Mouse (Mus musculus) hindbrain, embryonic 14.5 days (tissue): Measurements from ENCODE around the gene Gadd45gip1. TPM values are rescaled to one million over a fixed set of nuclear protein-coding genes. Genes with fewer than 3 reads are reported as not detected.
A peak's percentile ranks its signal among the peaks of the same experiment; 100 is the strongest.

ENCODE experiments used
- ATAC-seq: fragments of 200-750 bp; cut with Nextera tagmentation; 2 replicates; pipeline ENCODE4 v1.8.0; 2017; ENCODE audit warnings: moderate number of reproducible peaks, mild to moderate bottlenecking, moderate TSS enrichment, moderate library complexity; ENCODE audit not compliant: low FRiP score
- DNase-seq: peaks from one replicate; pipeline ENCODE4 v3.0.0-alpha.2; 2015; ENCODE audit warnings: low spot score
- H3K27ac ChIP-seq: fragments of 300-500 bp; sonication (generic); 2 replicates; pipeline ENCODE4 v1.5.1; 2014; ENCODE audit warnings: mild to moderate bottlenecking, moderate library complexity
- H3K27me3 ChIP-seq: fragments of 300-500 bp; sonication (generic); 2 replicates; pipeline ENCODE4 v1.6.1; 2014; ENCODE audit warnings: mild to moderate bottlenecking, low read length, mixed read lengths; ENCODE audit not compliant: control insufficient read depth, insufficient read depth
- H3K36me3 ChIP-seq: fragments of 300-500 bp; sonication (generic); replicated peaks from 2 replicates; pipeline ENCODE4 v1.6.1; 2014; ENCODE audit not compliant: control insufficient read depth, insufficient read depth
- H3K4me1 ChIP-seq: fragments of 300-500 bp; sonication (generic); replicated peaks from 2 replicates; pipeline ENCODE4 v1.6.1; 2014; ENCODE audit warnings: antibody characterized with exemption, low read length, mixed read lengths; ENCODE audit not compliant: control insufficient read depth, insufficient read depth
- H3K4me2 ChIP-seq: fragments of 300-500 bp; sonication (generic); replicated peaks from 2 replicates; pipeline ENCODE4 v1.6.1; 2014; ENCODE audit warnings: mild to moderate bottlenecking, moderate library complexity
- H3K4me3 ChIP-seq: fragments of 300-500 bp; sonication (generic); replicated peaks from 2 replicates; pipeline ENCODE4 v1.5.1; 2014; ENCODE audit warnings: mild to moderate bottlenecking, low read length
- H3K9ac ChIP-seq: fragments of 300-500 bp; sonication (generic); 2 replicates; pipeline ENCODE4 v1.6.1; 2014
- H3K9me3 ChIP-seq: fragments of 300-500 bp; sonication (generic); 2 replicates; pipeline ENCODE4 v1.6.1; 2016; ENCODE audit warnings: low read length; ENCODE audit not compliant: control insufficient read depth
- WGBS: fragments of 180-500 bp; shearing (Covaris S2); extraction: QIAGEN DNeasy Blood & Tissue Kit; methylation state at CpG from one replicate; pipeline ENCODE4 v1.1.7; 2014; 5-methylcytosine and 5-hydroxymethylcytosine counted together
- polyA plus RNA-seq: library from polyadenylated mRNA; unstranded; fragments of >200 nt; fragmentation: Nextera tagmentation; extraction: Ambion mirVana; gene quantifications from 2 replicates; pipeline ENCODE4 v1.2.1, GENCODE M21; 2014

The Gadd45gip1 gene
- polyA plus RNA-seq, 1 experiment from 2014 or later: 37.4 TPM

DNA sequence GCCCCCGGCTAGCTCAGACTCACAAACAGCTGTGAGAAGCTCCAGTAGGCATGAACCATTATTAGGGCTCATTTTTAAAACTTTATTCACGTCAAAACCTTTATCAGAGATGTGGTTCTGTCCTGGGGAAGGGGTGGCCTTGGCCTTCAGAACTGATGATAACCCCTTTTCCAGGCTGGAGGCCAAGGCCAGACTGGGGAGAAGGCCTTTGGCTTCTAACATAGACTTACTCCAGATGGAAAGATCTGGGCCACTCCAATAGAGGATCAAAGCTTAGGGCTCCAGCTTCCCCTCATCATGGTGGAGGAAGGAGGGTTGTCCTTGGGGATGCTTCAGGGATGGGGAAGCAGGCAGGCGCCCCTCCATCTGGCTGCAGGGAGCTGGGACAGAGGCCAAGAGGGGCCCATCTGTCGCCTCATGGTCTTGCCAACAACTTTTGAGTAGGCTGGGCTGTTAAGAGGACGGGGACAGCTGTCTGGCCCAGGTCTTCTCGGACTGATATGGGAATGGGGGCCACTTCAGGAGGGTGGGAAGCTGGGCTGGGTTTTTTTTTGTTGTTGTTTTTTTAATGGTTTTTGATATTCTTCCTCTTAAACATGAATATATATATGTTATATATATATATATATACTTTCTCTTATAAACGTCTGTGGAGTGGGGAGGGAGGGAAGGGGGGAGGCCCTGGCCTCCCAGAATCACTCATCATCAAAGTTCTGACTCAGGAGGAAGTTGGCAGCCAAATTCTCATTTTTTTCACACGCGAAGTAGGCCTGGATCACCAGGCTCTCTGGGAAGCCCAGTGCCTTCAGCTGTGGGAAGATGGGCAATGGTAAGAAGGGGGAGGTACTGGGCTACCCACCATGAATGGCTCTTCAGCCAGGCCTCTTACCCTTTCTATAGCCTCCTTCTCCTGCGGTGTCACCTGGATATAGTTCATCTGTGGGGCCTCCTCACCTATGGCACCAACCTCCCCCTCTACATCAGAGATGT lies 3.8 kb downstream of the Gadd45gip1 start:
- no peak overlapping the region for H3K9ac ChIP-seq
- H3K27me3 ChIP-seq: no peaks in the 10 kb centered on the region
- peaks cover 56% of the 10 kb centered on the region for H3K36me3 ChIP-seq
- no peak overlapping the region for H3K4me2 ChIP-seq
- peak overlapping the region; percentile 76 for H3K27ac ChIP-seq
- no peak overlapping the region for H3K4me3 ChIP-seq
- DNase-seq (no peak), ATAC-seq (0 out of 2 replicates have a peak, but pooled peaks have one; percentile 18)
- H3K4me1 ChIP-seq: peaks cover 19% of the 10 kb centered on the region
- H3K9me3 ChIP-seq: no peaks in the 10 kb centered on the region
- WGBS: 62% methylated on average over 10 of the region's 10 CpGs

DNA sequence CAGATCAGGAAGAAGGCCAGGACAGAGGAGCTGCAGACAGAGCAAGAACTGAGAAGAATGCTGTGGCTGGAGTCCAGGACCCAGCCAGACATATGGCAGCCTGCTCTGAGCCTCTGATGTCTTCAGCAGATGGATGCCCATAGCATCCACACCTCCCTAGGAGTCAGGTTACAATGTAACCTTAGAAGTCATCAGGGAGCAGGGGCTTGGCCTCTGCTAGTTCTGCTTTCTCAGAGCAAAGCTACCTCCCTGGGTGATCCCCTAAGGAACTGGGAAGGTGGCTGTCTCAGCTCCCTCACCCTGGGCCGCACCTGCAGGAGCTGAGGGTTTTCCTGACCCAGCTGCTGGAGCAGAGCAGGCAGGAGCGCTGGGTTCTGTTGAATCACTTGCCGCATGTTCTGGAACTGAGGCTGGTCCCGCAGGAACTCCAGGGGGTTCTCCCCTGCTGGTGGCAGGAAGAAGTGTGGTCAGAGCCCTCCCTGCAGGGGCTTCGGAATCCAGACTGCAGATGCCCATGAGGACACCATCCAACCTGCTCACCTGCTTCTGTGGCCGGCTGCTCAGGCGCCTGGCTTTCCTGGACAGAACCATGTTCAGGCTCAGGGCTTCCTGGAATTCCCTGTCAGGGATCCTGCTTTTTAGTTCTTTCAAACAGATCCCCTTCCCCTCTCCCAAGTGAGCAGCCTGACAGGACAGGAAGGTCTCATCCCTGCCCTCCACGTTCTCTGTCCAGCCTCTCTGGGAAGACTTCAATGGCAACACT lies 6.0 kb downstream of the Gadd45gip1 start:
- Histone ChIP-seq H3K9me3 (no peaks in the 10 kb centered on the region), H3K27ac (no peak overlapping the region), H3K27me3 (no peaks in the 10 kb centered on the region), H3K36me3 (peaks cover 69% of the 10 kb centered on the region), H3K4me3 (no peak overlapping the region), H3K4me2 (no peak overlapping the region), H3K9ac (no peak overlapping the region), H3K4me1 (peaks cover 19% of the 10 kb centered on the region)
- ATAC-seq: no peak
- 72% methylated on average over 8 of the region's 8 CpGs for WGBS
- no peak for DNase-seq

DNA sequence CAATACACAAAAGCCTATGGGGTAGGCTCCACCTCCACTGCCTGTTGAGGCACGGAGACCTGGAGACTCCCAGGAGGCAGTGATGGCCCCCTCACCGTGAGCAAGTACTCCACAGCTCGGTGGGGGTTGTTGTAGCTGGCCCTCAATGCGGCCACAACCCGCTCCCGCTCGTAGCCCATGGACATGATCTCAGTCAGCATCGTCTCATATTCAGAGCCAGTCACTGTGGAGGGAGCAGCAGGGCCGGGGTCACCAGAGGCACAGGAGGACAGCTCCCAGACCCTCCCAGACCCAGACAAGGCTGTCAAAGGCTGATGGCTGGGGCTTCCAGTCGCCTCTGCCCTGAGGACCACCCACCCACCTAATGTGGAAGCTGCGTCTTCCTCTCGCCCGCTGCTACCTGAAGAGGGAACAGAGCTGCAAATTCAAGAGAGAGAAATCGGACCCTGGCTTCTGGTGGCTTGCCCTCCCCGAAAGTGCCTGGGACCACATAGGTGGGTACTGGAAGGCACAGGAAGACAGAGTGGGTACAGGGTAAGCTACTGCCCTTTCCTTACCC lies 6.7 kb downstream of the Gadd45gip1 start:
- DNase-seq (no peak), ATAC-seq (no peak)
- Histone ChIP-seq H3K4me3 (no peak overlapping the region), H3K4me2 (no peak overlapping the region), H3K9me3 (no peaks in the 10 kb centered on the region), H3K36me3 (peaks cover 76% of the 10 kb centered on the region), H3K27me3 (no peaks in the 10 kb centered on the region), H3K27ac (no peak overlapping the region), H3K9ac (no peak overlapping the region), H3K4me1 (peaks cover 16% of the 10 kb centered on the region)
- 83% methylated on average over 15 of the region's 15 CpGs for WGBS

DNA sequence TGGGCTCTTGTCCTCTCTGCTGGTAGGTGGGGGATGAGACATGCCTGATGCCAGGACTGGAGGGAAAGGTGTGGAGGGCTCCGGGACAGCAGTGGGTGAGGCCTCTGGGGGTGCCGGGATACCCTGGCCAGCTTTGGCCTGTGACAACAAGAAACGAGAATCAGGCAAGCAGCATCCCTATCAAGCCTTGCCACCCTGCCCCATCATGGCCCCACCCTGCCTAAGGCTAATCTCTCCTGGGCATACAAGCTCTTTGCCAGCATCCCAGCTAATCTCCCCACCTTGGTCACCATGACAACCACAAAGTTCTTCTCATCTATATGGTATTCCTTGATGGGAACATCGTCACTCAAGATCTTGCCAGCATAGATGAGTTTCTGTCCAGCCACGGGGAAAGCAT lies 7.2 kb downstream of the Gadd45gip1 start:
- 91% methylated on average over 5 of the region's 5 CpGs for WGBS
- peaks cover 12% of the 10 kb centered on the region for H3K4me1 ChIP-seq
- ATAC-seq: no peak

DNA sequence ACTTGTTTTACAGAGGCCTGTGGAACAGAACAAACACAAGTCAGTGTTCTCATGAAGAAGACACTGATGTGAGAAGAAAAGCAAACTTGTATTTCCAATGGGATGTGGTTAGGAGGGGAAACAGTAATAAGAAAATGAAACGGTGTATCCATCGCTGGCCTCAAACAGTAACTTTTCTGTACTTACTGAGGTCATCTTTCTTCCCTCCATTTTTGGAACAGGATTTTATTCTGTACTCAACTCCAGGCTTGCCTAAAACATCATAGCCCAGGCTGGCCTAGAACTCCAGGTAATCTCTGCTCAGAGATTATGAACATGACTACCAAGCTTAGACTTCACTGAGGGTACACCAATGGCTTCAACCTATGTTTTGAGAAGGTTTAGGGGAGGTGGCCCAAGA lies 8.1 kb downstream of the Gadd45gip1 start:
- H3K27me3 ChIP-seq: no peaks in the 10 kb centered on the region
- ATAC-seq (no peak), DNase-seq (no peak)
- H3K9ac ChIP-seq: peak overlapping the region; percentile 92
- 97% methylated on average over 2 of the region's 2 CpGs for WGBS
- no peaks in the 10 kb centered on the region for H3K9me3 ChIP-seq
- peaks cover 18% of the 10 kb centered on the region for H3K4me1 ChIP-seq
- H3K36me3 ChIP-seq: peaks cover 82% of the 10 kb centered on the region
- H3K27ac ChIP-seq: 0 out of 2 replicates have a peak overlapping the region, but pooled peaks have one; percentile 89
- peak overlapping the region; percentile 76 for H3K4me2 ChIP-seq
- H3K4me3 ChIP-seq: peak overlapping the region; percentile 89

More for the DNA sequence above, 7.2 kb downstream of the Gadd45gip1 start:
- Histone ChIP-seq H3K27ac (no peak overlapping the region), H3K9ac (no peak overlapping the region), H3K36me3 (peaks cover 81% of the 10 kb centered on the region), H3K4me3 (no peak overlapping the region), H3K4me2 (no peak overlapping the region), H3K9me3 (no peaks in the 10 kb centered on the region), H3K27me3 (no peaks in the 10 kb centered on the region)
- no peak for DNase-seq

DNA sequence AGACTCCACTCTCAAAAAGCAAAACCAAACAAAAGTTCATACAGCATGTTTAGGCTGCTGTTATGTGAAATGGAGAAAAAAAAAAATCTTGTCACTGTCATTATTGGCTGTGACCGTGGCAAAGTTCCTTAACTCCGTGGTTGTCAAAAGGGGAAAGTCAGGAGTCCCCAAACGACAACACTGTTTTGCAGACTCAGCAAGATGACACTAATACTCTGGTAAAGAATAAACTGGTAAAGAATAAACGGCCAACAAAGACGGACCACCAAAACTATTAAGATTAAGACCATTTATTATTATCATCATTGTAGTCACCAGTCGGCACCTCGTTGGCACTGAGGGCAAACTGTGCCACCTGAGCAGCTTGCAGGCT lies 8.5 kb downstream of the Gadd45gip1 start:
- DNase-seq (no peak), ATAC-seq (no peak)
- no peaks in the 10 kb centered on the region for H3K27me3 ChIP-seq
- peak overlapping the region; percentile 76 for H3K4me2 ChIP-seq
- peak overlapping the region; percentile 92 for H3K9ac ChIP-seq
- 3% methylated on average over 7 of the region's 7 CpGs for WGBS
- H3K4me3 ChIP-seq: peak overlapping the region; percentile 89
- peak overlapping the region; percentile 89 for H3K27ac ChIP-seq
- peaks cover 82% of the 10 kb centered on the region for H3K36me3 ChIP-seq
- peaks cover 21% of the 10 kb centered on the region for H3K4me1 ChIP-seq
- no peaks in the 10 kb centered on the region for H3K9me3 ChIP-seq

DNA sequence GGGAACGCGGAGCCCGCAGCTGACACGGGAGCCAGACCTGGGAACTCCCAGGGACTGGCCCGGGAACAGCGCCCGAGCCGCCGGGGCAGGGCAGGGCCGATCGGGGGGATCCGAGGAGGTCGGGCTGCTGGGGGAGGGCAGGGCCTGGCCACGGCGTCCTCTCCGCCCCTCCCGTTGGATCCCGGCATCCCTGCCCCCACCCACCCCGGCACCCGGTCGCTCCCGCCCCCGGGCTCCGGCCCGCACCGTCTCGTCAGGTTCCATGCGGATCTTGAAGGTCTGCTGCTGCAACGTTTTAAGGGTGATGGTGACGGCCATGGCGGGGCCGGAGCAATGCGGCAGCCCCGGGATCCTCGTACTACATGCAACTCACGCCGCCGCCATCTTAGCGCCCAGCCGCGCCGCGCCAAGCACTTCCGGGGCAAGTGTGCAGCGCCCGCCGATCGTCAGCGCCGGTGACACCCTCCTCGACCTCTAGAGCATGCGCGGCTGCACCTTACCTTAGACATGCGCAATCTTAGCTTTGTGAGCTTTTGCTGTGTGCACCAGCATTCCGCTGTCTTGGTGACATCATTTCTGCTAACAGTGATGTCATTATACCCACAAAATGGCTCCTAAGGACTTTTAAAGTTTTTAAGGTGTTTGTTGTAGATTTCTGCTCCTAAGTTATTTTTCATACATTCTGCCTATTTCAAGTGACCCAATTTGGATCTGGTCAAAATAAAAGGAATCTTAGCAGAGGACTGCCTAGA lies 9.1 kb downstream of the Gadd45gip1 start, which contains the start of gene Rad23a:
Rad23a (minus strand) TSS at position 418 of the 752 bp plus-strand sequence.
- DNase-seq: peak; percentile 97
- Histone ChIP-seq H3K36me3 (peaks cover 83% of the 10 kb centered on the region), H3K4me3 (peak within 1 kb of the TSS; percentile 89), H3K27me3 (no peaks in the 10 kb centered on the region), H3K9me3 (no peaks in the 10 kb centered on the region), H3K27ac (peak within 1 kb of the TSS; percentile 89), H3K4me2 (peak within 1 kb of the TSS; percentile 76), H3K4me1 (peaks cover 24% of the 10 kb centered on the region), H3K9ac (peak within 1 kb of the TSS; percentile 92)
- under 1% methylated on average over 41 of the region's 55 CpGs for WGBS
- ATAC-seq: peak; percentile 95

DNA sequence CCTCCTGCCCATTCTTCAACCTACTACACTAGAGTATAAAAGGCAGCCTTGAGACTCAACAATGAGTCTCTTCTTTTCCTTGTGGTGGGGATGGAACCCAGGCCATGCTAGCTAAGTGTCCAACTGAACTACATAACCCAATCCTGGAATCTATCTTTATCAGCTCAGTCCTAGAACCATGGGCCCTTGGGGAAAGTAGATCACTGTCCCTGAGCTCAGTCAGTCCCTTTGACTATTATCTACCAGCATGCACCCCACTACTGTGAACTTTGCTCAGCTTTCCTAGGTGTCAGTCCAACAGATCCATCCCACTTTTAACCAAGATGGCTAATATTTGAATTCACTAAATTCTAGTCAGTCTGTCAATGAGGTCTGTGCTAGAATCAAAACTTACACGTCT lies 10.2 kb downstream of the Gadd45gip1 start:
- 80% methylated on average over 1 of the region's 1 CpGs for WGBS
- H3K27ac ChIP-seq: no peak overlapping the region

More for the DNA sequence above, 10.2 kb downstream of the Gadd45gip1 start:
- ATAC-seq (no peak), DNase-seq (no peak)
- Histone ChIP-seq H3K9ac (no peak overlapping the region), H3K27me3 (no peaks in the 10 kb centered on the region), H3K4me3 (no peak overlapping the region), H3K4me2 (no peak overlapping the region), H3K9me3 (no peaks in the 10 kb centered on the region), H3K4me1 (peaks cover 24% of the 10 kb centered on the region), H3K36me3 (peaks cover 73% of the 10 kb centered on the region)
